Comparison of ENCODE assay signal across 18 mouse cellular contexts in the genomic region with DNA sequence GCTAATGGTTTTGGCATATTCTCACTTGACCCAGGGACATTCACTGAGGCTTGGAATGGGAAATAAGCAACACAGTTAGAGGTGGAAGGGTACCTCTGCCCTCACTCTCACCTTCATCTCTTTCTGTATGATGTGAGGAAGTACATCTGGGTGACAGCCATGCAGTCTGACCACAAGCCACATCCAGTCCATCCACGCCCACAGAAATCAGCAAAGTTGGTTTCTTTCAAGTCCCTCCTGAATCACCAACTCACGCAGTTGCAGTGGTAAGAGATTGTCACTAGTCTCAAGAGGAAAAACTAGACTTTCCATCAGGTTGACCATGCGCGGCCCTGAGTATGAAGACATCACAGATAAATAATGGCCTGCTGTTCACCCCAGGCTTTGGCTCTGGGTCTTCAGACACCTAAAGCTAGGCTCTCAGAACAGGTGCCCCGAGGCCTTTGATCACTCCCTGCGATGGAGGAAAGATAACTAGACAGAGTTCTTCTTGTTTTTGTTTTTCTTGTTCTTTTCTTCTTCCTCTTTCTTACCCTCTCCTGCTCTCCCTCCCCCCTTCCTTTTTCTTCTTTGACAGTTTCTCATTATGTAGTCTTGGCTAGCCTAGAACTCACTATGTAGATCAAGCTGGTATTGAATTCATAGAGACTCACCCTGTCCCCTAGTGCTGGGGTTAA. TPM values are rescaled to one million over a fixed set of nuclear protein-coding genes. Genes with fewer than 3 reads are reported as not detected.
A peak's percentile ranks its signal among the peaks of the same experiment; 100 is the strongest.
DNase-seq lines count a peak whose midpoint lies in the region; ATAC-seq and TF ChIP-seq lines count a peak whose summit lies in the region.
"Had no signal": no experiment of that assay in that cellular context is flagged by ENCODE, and none has a peak within 500 bp of the region (broad histone marks: within the 10 kb centered on the region; RNA-seq: fewer than 3 reads in every experiment).

No protein-coding gene starts in this region.

- no peak overlapping the region for H3K27ac ChIP-seq in left cerebral cortex, adult 2 months
- no peak overlapping the region for H3K27ac ChIP-seq in hindbrain, embryonic 12.5 days
- H3K27ac ChIP-seq: embryonic facial prominence, embryonic 15.5 days; forebrain, embryonic 10.5 days had no signal

- H3K9ac ChIP-seq in hindbrain, embryonic 12.5 days = no peak overlapping the region
- H3K9ac ChIP-seq: embryonic facial prominence, embryonic 15.5 days; liver, postnatal 0 days had no signal

- WGBS in hindbrain, embryonic 12.5 days = 84% methylated on average over 6 of the region's 6 CpGs

- no peaks in the 10 kb centered on the region for H3K4me1 ChIP-seq in hindbrain, embryonic 12.5 days
- H3K4me1 ChIP-seq: embryonic facial prominence, embryonic 15.5 days; forebrain, embryonic 10.5 days had no signal

- H3K4me2 ChIP-seq in hindbrain, embryonic 12.5 days (replicated peaks) = no peak overlapping the region
- H3K4me2 ChIP-seq: embryonic facial prominence, embryonic 15.5 days; midbrain, embryonic 11.5 days had no signal

- H3K27me3 ChIP-seq in hindbrain, embryonic 12.5 days = no peaks in the 10 kb centered on the region
- H3K27me3 ChIP-seq: embryonic facial prominence, embryonic 15.5 days had no signal

- no peaks in the 10 kb centered on the region for H3K9me3 ChIP-seq in hindbrain, embryonic 12.5 days (replicated peaks)
- H3K9me3 ChIP-seq: embryonic facial prominence, embryonic 15.5 days; forebrain, embryonic 10.5 days had no signal

- no peaks in the 10 kb centered on the region for H3K36me3 ChIP-seq in hindbrain, embryonic 12.5 days
- H3K36me3 ChIP-seq: embryonic facial prominence, embryonic 15.5 days; forebrain, embryonic 10.5 days had no signal

- DNase-seq in heart, adult 11 months = peak; percentile 50
- DNase-seq in heart, postnatal 36 days = no peak
- DNase-seq in 416B (ENCODE audit: low read depth) = peak; percentile 62
- no peak for DNase-seq in left cerebral cortex, adult 2 months (ENCODE audit: extremely low spot score in 1 of 2, low spot score in 2 of 2)
- DNase-seq: cerebellum, postnatal 10 days; embryo, embryonic 11 days; heart, postnatal 10 days; kidney, postnatal 4 days; liver; liver, postnatal 0 days had no signal

- TF ChIP-seq CTCF in left cerebral cortex, adult 2 months (IDR thresholded peaks at IDR 0.05) = no peak

- ATAC-seq in activated CD4-positive, CD25-positive, alpha-beta regulatory T cell, adult 4 months = peak; percentile 92
- peak; percentile 82 for ATAC-seq in megakaryocyte progenitor cell, adult 5-6 weeks (replicated peaks; ENCODE audit: poor library complexity)
- ATAC-seq in hindbrain, embryonic 12.5 days (ENCODE audit: low FRiP score) = no peak
- ATAC-seq in cerebellum, adult (ENCODE audit: insufficient number of reproducible peaks, low FRiP score, low TSS enrichment) = no peak
- ATAC-seq: liver, postnatal 0 days had no signal

- intact Hi-C loops in heart, postnatal 36 days (cut with DNase I) = loop anchor here (5.0 kb wide), 1 partner anchor 110 kb away; no protein-coding TSS in a partner anchor
- intact Hi-C loops in left cerebral cortex, adult 2 months (cut with DNase I) = no loop called here

- H3K4me3 ChIP-seq in left cerebral cortex, adult 2 months = no peak overlapping the region
- H3K4me3 ChIP-seq in hindbrain, embryonic 12.5 days = no peak overlapping the region
- H3K4me3 ChIP-seq: embryonic facial prominence, embryonic 15.5 days; forebrain, embryonic 10.5 days had no signal

RNA-seq across cellular contexts. Expression of a gene that starts 31.8 kb away (rescaled TPM):
- total RNA-seq in heart, postnatal 36 days (2021) = 100 to 1,000 TPM; 127 to 148 TPM
- not detected for polyA plus RNA-seq in activated CD4-positive, CD25-positive, alpha-beta regulatory T cell, adult 4 months (2017; shearing (Covaris generic))
- total RNA-seq in megakaryocyte progenitor cell, adult 5-6 weeks (2015) = not detected in 2 replicates
- not detected in 2 replicates for total RNA-seq in megakaryocyte progenitor cell, adult 5-6 weeks (2017)
- under 1 TPM; 0.07 to 0.20 TPM for total RNA-seq in left cerebral cortex, adult 2 months (2021)
- 0.14 and 0.21 TPM in 2 replicates for polyA plus RNA-seq in hindbrain, embryonic 12.5 days (2016; fragmentation: Nextera tagmentation; extraction: Ambion mirVana)
- total RNA-seq: monocyte, adult 5-6 weeks had no signal
- polyA plus RNA-seq: forebrain, embryonic 10.5 days; midbrain, embryonic 11.5 days had no signal

Comparison
In these comparisons a context has a peak if more than half of its experiments do, and no peak if none do; other contexts are left out.
1. DNase-seq: peak in heart, adult 11 months (single experiment) and 416B (single experiment); none in heart, postnatal 36 days (0 of 2) and left cerebral cortex, adult 2 months (0 of 2).
2. ATAC-seq: peak in activated CD4-positive, CD25-positive, alpha-beta regulatory T cell, adult 4 months (single experiment) and megakaryocyte progenitor cell, adult 5-6 weeks (single experiment); none in hindbrain, embryonic 12.5 days (single experiment) and cerebellum, adult (single experiment).
3. RNA of a gene that starts 31.8 kb away (total RNA-seq): 127 to 148 TPM in heart, postnatal 36 days; 0.07 to 0.20 TPM in left cerebral cortex, adult 2 months and not detected in megakaryocyte progenitor cell, adult 5-6 weeks; every median in the first group is over 100 times any median in the second.